Mouse (Mus musculus): ENCODE measurements around the gene Sbk1. TPM values are rescaled to one million over a fixed set of nuclear protein-coding genes. Genes with fewer than 3 reads are reported as not detected.

Sbk1 gene
- polyA plus RNA-seq, 1 experiment: 21.0 TPM

GRCm38 (mm10) chr7:126272770-126273311, 422 bp downstream of the Sbk1 start:
- H3K27ac ChIP-seq (ENCODE audit: control insufficient read depth, insufficient read depth, low read depth, low read length, poor library complexity): peak overlapping the region; percentile 87
- peak overlapping the region; percentile 74 for H3K4me3 ChIP-seq (replicated peaks; ENCODE audit: control insufficient read depth, low read depth, low read length)
- TF ChIP-seq CTCF (IDR thresholded peaks at IDR 0.05; ENCODE audit: control insufficient read depth, insufficient read depth, low read length) (no peak), POLR2A (IDR thresholded peaks at IDR 0.05; ENCODE audit: borderline replicate concordance, control insufficient read depth, low read depth, low read length) (peak; percentile 25; the same call in 1 of the 2 replicates)
- WGBS: 1% methylated on average over 38 of the region's 38 CpGs
- no peaks in the 10 kb centered on the region; the same call in 1 of the 2 replicates for H3K4me1 ChIP-seq (ENCODE audit: control insufficient read depth, insufficient read depth, low read length)

- Histone ChIP-seq H3K27ac (ENCODE audit: control insufficient read depth, insufficient read depth, low read depth, low read length, poor library complexity) (peak overlapping the region; percentile 87), H3K4me1 (ENCODE audit: control insufficient read depth, insufficient read depth, low read length) (no peaks in the 10 kb centered on the region; the same call in 1 of the 2 replicates), H3K4me3 (replicated peaks; ENCODE audit: control insufficient read depth, low read depth, low read length) (peak overlapping the region; percentile 74)
- no peak for TF ChIP-seq CTCF (IDR thresholded peaks at IDR 0.05; ENCODE audit: control insufficient read depth, insufficient read depth, low read length)
- no peak for TF ChIP-seq POLR2A (IDR thresholded peaks at IDR 0.05; ENCODE audit: borderline replicate concordance, control insufficient read depth, low read depth, low read length)
- 48% methylated on average over 11 of the region's 11 CpGs for WGBS
These were observed 1.1 kb downstream of the Sbk1 start for GRCm38 (mm10) chr7:126273351-126274042.

- Histone ChIP-seq H3K27ac (ENCODE audit: control insufficient read depth, insufficient read depth, low read depth, low read length, poor library complexity) (no peak overlapping the region), H3K4me3 (replicated peaks; ENCODE audit: control insufficient read depth, low read depth, low read length) (peak overlapping the region; percentile 35), H3K4me1 (ENCODE audit: control insufficient read depth, insufficient read depth, low read length) (no peaks in the 10 kb centered on the region; the same call in 1 of the 2 replicates)
- WGBS: 59% methylated on average over 3 of the region's 3 CpGs
- TF ChIP-seq POLR2A (IDR thresholded peaks at IDR 0.05; ENCODE audit: borderline replicate concordance, control insufficient read depth, low read depth, low read length): no peak
- no peak for TF ChIP-seq CTCF (IDR thresholded peaks at IDR 0.05; ENCODE audit: control insufficient read depth, insufficient read depth, low read length)
These were observed 1.7 kb downstream of the Sbk1 start for GRCm38 (mm10) chr7:126274137-126274536.

GRCm38 (mm10) chr7:126274626-126275025, 2.2 kb downstream of the Sbk1 start:
- 77% methylated on average over 4 of the region's 4 CpGs for WGBS
- Histone ChIP-seq H3K4me3 (replicated peaks; ENCODE audit: control insufficient read depth, low read depth, low read length) (peak overlapping the region; percentile 35), H3K4me1 (ENCODE audit: control insufficient read depth, insufficient read depth, low read length) (no peaks in the 10 kb centered on the region; the same call in 1 of the 2 replicates), H3K27ac (ENCODE audit: control insufficient read depth, insufficient read depth, low read depth, low read length, poor library complexity) (no peak overlapping the region)
- TF ChIP-seq POLR2A (IDR thresholded peaks at IDR 0.05; ENCODE audit: borderline replicate concordance, control insufficient read depth, low read depth, low read length) (no peak), CTCF (IDR thresholded peaks at IDR 0.05; ENCODE audit: control insufficient read depth, insufficient read depth, low read length) (no peak)

GRCm38 (mm10) chr7:126275711-126276110, 3.3 kb downstream of the Sbk1 start:
- 80% methylated on average over 5 of the region's 5 CpGs for WGBS
- TF ChIP-seq CTCF (IDR thresholded peaks at IDR 0.05; ENCODE audit: control insufficient read depth, insufficient read depth, low read length) (no peak), POLR2A (IDR thresholded peaks at IDR 0.05; ENCODE audit: borderline replicate concordance, control insufficient read depth, low read depth, low read length) (no peak)
- no peak overlapping the region for H3K4me3 ChIP-seq (replicated peaks; ENCODE audit: control insufficient read depth, low read depth, low read length)
- no peak overlapping the region for H3K27ac ChIP-seq (ENCODE audit: control insufficient read depth, insufficient read depth, low read depth, low read length, poor library complexity)
- no peaks in the 10 kb centered on the region; the same call in 1 of the 2 replicates for H3K4me1 ChIP-seq (ENCODE audit: control insufficient read depth, insufficient read depth, low read length)

- Histone ChIP-seq H3K27ac (ENCODE audit: control insufficient read depth, insufficient read depth, low read depth, low read length, poor library complexity) (peak overlapping the region; percentile 57), H3K4me3 (replicated peaks; ENCODE audit: control insufficient read depth, low read depth, low read length) (no peak overlapping the region), H3K4me1 (ENCODE audit: control insufficient read depth, insufficient read depth, low read length) (no peaks in the 10 kb centered on the region; the same call in 1 of the 2 replicates)
- WGBS: 43% methylated on average over 6 of the region's 6 CpGs
- TF ChIP-seq POLR2A (IDR thresholded peaks at IDR 0.05; ENCODE audit: borderline replicate concordance, control insufficient read depth, low read depth, low read length) (no peak), CTCF (IDR thresholded peaks at IDR 0.05; ENCODE audit: control insufficient read depth, insufficient read depth, low read length) (no peak)
These were observed 3.9 kb downstream of the Sbk1 start for GRCm38 (mm10) chr7:126276297-126276696.

- TF ChIP-seq POLR2A (IDR thresholded peaks at IDR 0.05; ENCODE audit: borderline replicate concordance, control insufficient read depth, low read depth, low read length): peak; percentile 29; the same call in 1 of the 2 replicates
- no peak for TF ChIP-seq CTCF (IDR thresholded peaks at IDR 0.05; ENCODE audit: control insufficient read depth, insufficient read depth, low read length)
- whole genome bisulfite sequencing: 67% methylated on average over 22 of the region's 22 CpGs
- Histone ChIP-seq H3K27ac (ENCODE audit: control insufficient read depth, insufficient read depth, low read depth, low read length, poor library complexity) (peak overlapping the region; percentile 58), H3K4me1 (ENCODE audit: control insufficient read depth, insufficient read depth, low read length) (peaks cover 4% of the 10 kb centered on the region), H3K4me3 (replicated peaks; ENCODE audit: control insufficient read depth, low read depth, low read length) (no peak overlapping the region)
These were observed 5.3 kb downstream of the Sbk1 start for GRCm38 (mm10) chr7:126277536-126278295.

- TF ChIP-seq POLR2A (IDR thresholded peaks at IDR 0.05; ENCODE audit: borderline replicate concordance, control insufficient read depth, low read depth, low read length) (no peak), CTCF (IDR thresholded peaks at IDR 0.05; ENCODE audit: control insufficient read depth, insufficient read depth, low read length) (no peak)
- WGBS: 84% methylated on average over 5 of the region's 5 CpGs
- H3K4me1 ChIP-seq (ENCODE audit: control insufficient read depth, insufficient read depth, low read length): peaks cover 4% of the 10 kb centered on the region
- H3K4me3 ChIP-seq (replicated peaks; ENCODE audit: control insufficient read depth, low read depth, low read length): no peak overlapping the region
- peak overlapping the region; percentile 58 for H3K27ac ChIP-seq (ENCODE audit: control insufficient read depth, insufficient read depth, low read depth, low read length, poor library complexity)
These were observed 6.4 kb downstream of the Sbk1 start for GRCm38 (mm10) chr7:126278799-126279198.

Measured in bone marrow, adult 2 months (tissue).